Mouse (Mus musculus) heart, adult 18-20 months (tissue): ENCODE measurements at regions not wholly inside any gene's neighbourhood (a gene's known extent, or its start where the extent isn't known, plus 50 kb on each side); places are given as distances from the start of the nearest gene placed in this dataset.

ENCODE experiments used
- DNase-seq, 2 experiments: peaks; one replicate each; pipeline ENCODE4 v3.0.0; 2021 to 2022; ENCODE audit warnings: mixed read lengths in 1 of 2

GRCm38 (mm10) chr9:15420677-15421076 lies 63.1 kb upstream of the Cep295 start:
- DNase-seq: no peak

GRCm38 (mm10) chr9:15421864-15422263 lies 64.3 kb upstream of the Cep295 start:
- DNase-seq: no peak

GRCm38 (mm10) chr9:15434279-15434678 lies 59.0 kb upstream of the Smco4 start:
- DNase-seq: peak; percentile 6 to 11

GRCm38 (mm10) chr9:15439319-15439980 lies 53.8 kb upstream of the Smco4 start:
- DNase-seq: peak; percentile 4 to 8

- DNase-seq: no peak
These were observed 51.1 kb upstream of the Smco4 start for GRCm38 (mm10) chr9:15442131-15442530.
